Mouse (Mus musculus) right cerebral cortex, adult 2 months (tissue): Measurements from ENCODE around the gene Cck.

Source experiments
- DNase-seq, 2 experiments: peaks; one replicate each; pipeline ENCODE4 v3.0.0; 2021 to 2022; ENCODE audit warnings: low spot score in 2 of 2

Cck gene

GRCm38 (mm10) chr9:121495529-121495928 is at the start of gene Cck:
Cck (minus strand) TSS chr9:121495694.
- DNase-seq = peak; percentile 75 to 82

GRCm38 (mm10) chr9:121541530-121541929 is 46.0 kb upstream of the Cck start:
- DNase-seq = no peak

- no peak for DNase-seq
Measured at GRCm38 (mm10) chr9:121532626-121533025, 37.1 kb upstream of the Cck start.

- DNase-seq = no peak
Measured at GRCm38 (mm10) chr9:121528605-121529357, 33.3 kb upstream of the Cck start.

- no peak for DNase-seq
Measured at GRCm38 (mm10) chr9:121526171-121526570, 30.7 kb upstream of the Cck start.

GRCm38 (mm10) chr9:121520047-121520446 is 24.6 kb upstream of the Cck start:
- DNase-seq = no peak

GRCm38 (mm10) chr9:121514462-121514861 is 19.0 kb upstream of the Cck start:
- DNase-seq = no peak

GRCm38 (mm10) chr9:121511911-121512310 is 16.4 kb upstream of the Cck start:
- DNase-seq = no peak

- DNase-seq = peak; percentile 61 to 73
Measured at GRCm38 (mm10) chr9:121506478-121507180, 11.1 kb upstream of the Cck start.

- peak; percentile 61 to 73 for DNase-seq
Measured at GRCm38 (mm10) chr9:121505346-121505745, 9.9 kb upstream of the Cck start.

- DNase-seq = peak in 1 of 2 experiments; percentile 66
Measured at GRCm38 (mm10) chr9:121496102-121496501, 608 bp upstream of the Cck start.

- DNase-seq = no peak
Measured at GRCm38 (mm10) chr9:121494006-121494767, 1.3 kb downstream of the Cck start.

- no peak for DNase-seq
Measured at GRCm38 (mm10) chr9:121491592-121492240, 3.8 kb downstream of the Cck start.

GRCm38 (mm10) chr9:121487216-121487615 is 8.3 kb downstream of the Cck start:
- DNase-seq = peak in 1 of 2 experiments; percentile 53

GRCm38 (mm10) chr9:121479453-121479852 is 16.0 kb downstream of the Cck start:
- peak; percentile 80 to 84 for DNase-seq

- peak; percentile 81 to 83 for DNase-seq
Measured at GRCm38 (mm10) chr9:121477305-121477911, 18.1 kb downstream of the Cck start.

GRCm38 (mm10) chr9:121475488-121476452 is 19.7 kb downstream of the Cck start:
- no peak for DNase-seq

GRCm38 (mm10) chr9:121474771-121475170 is 20.7 kb downstream of the Cck start:
- no peak for DNase-seq

- DNase-seq = no peak
Measured at GRCm38 (mm10) chr9:121469711-121470110, 25.8 kb downstream of the Cck start.

GRCm38 (mm10) chr9:121467460-121467859 is 28.0 kb downstream of the Cck start:
- no peak for DNase-seq
